Mouse (Mus musculus) embryonic fibroblast, embryonic 13.5 days (primary cell): ENCODE data around the gene C730034F03Rik.

Experiments
- CTCF ChIP-seq: IDR thresholded peaks from 2 replicates; pipeline ENCODE4 v1.5.1; 2011; ENCODE audit warnings: mild to moderate bottlenecking, control low read depth, low read length, moderate library complexity, borderline replicate concordance; ENCODE audit not compliant: insufficient read depth
- POLR2A ChIP-seq: IDR thresholded peaks from 2 replicates; pipeline ENCODE4 v1.6.1; 2011; ENCODE audit warnings: low read depth, mild to moderate bottlenecking, control low read depth, low read length, moderate library complexity

GRCm38 (mm10) chr15:89406691-89407090 is 22.7 kb upstream of the C730034F03Rik start:
- TF ChIP-seq POLR2A (no peak), CTCF (no peak)
